Mouse (Mus musculus) hindbrain, embryonic 14.5 days (tissue): ENCODE measurements around the gene Denr. TPM values are rescaled to one million over a fixed set of nuclear protein-coding genes. Genes with fewer than 3 reads are reported as not detected.
A peak's percentile ranks its signal among the peaks of the same experiment; 100 is the strongest.

Source experiments
- ATAC-seq: fragments of 200-750 bp; cut with Nextera tagmentation; 2 replicates; pipeline ENCODE4 v1.8.0; 2017; ENCODE audit warnings: moderate number of reproducible peaks, mild to moderate bottlenecking, moderate TSS enrichment, moderate library complexity; ENCODE audit not compliant: low FRiP score
- DNase-seq: peaks from one replicate; pipeline ENCODE4 v3.0.0-alpha.2; 2015; ENCODE audit warnings: low spot score
- H3K27ac ChIP-seq: fragments of 300-500 bp; sonication (generic); 2 replicates; pipeline ENCODE4 v1.5.1; 2014; ENCODE audit warnings: mild to moderate bottlenecking, moderate library complexity
- H3K27me3 ChIP-seq: fragments of 300-500 bp; sonication (generic); 2 replicates; pipeline ENCODE4 v1.6.1; 2014; ENCODE audit warnings: mild to moderate bottlenecking, low read length, mixed read lengths; ENCODE audit not compliant: control insufficient read depth, insufficient read depth
- H3K36me3 ChIP-seq: fragments of 300-500 bp; sonication (generic); replicated peaks from 2 replicates; pipeline ENCODE4 v1.6.1; 2014; ENCODE audit not compliant: control insufficient read depth, insufficient read depth
- H3K4me1 ChIP-seq: fragments of 300-500 bp; sonication (generic); replicated peaks from 2 replicates; pipeline ENCODE4 v1.6.1; 2014; ENCODE audit warnings: antibody characterized with exemption, low read length, mixed read lengths; ENCODE audit not compliant: control insufficient read depth, insufficient read depth
- H3K4me2 ChIP-seq: fragments of 300-500 bp; sonication (generic); replicated peaks from 2 replicates; pipeline ENCODE4 v1.6.1; 2014; ENCODE audit warnings: mild to moderate bottlenecking, moderate library complexity
- H3K4me3 ChIP-seq: fragments of 300-500 bp; sonication (generic); replicated peaks from 2 replicates; pipeline ENCODE4 v1.5.1; 2014; ENCODE audit warnings: mild to moderate bottlenecking, low read length
- H3K9ac ChIP-seq: fragments of 300-500 bp; sonication (generic); 2 replicates; pipeline ENCODE4 v1.6.1; 2014
- H3K9me3 ChIP-seq: fragments of 300-500 bp; sonication (generic); 2 replicates; pipeline ENCODE4 v1.6.1; 2016; ENCODE audit warnings: low read length; ENCODE audit not compliant: control insufficient read depth
- WGBS: fragments of 180-500 bp; shearing (Covaris S2); extraction: QIAGEN DNeasy Blood & Tissue Kit; methylation state at CpG from one replicate; pipeline ENCODE4 v1.1.7; 2014; 5-methylcytosine and 5-hydroxymethylcytosine counted together
- polyA plus RNA-seq: library from polyadenylated mRNA; unstranded; fragments of >200 nt; fragmentation: Nextera tagmentation; extraction: Ambion mirVana; gene quantifications from 2 replicates; pipeline ENCODE4 v1.2.1, GENCODE M21; 2014

Gene Denr
- polyA plus RNA-seq, 1 experiment from 2014 or later: 111 TPM

GRCm38 (mm10) chr5:123932927-123933326 lies 26.0 kb downstream of the Denr start:
- ATAC-seq: no peak
- no peak overlapping the region for H3K4me3 ChIP-seq
- H3K4me2 ChIP-seq: no peak overlapping the region
- DNase-seq: no peak
- no peaks in the 10 kb centered on the region for H3K27me3 ChIP-seq
- peaks cover 13% of the 10 kb centered on the region for H3K36me3 ChIP-seq
- peaks cover 4% of the 10 kb centered on the region; the same call in 1 of the 2 replicates for H3K4me1 ChIP-seq
- no peaks in the 10 kb centered on the region for H3K9me3 ChIP-seq
- no peak overlapping the region for H3K27ac ChIP-seq
- H3K9ac ChIP-seq: no peak overlapping the region

- H3K4me1 ChIP-seq: peaks cover 4% of the 10 kb centered on the region; the same call in 1 of the 2 replicates
- H3K36me3 ChIP-seq: peaks cover 7% of the 10 kb centered on the region
- no peak overlapping the region for H3K9ac ChIP-seq
- ATAC-seq (no peak), DNase-seq (no peak)
- H3K4me2 ChIP-seq: no peak overlapping the region
- no peaks in the 10 kb centered on the region for H3K27me3 ChIP-seq
- 92% methylated on average over 12 of the region's 12 CpGs for WGBS
- H3K9me3 ChIP-seq: no peaks in the 10 kb centered on the region
- H3K4me3 ChIP-seq: no peak overlapping the region
- H3K27ac ChIP-seq: no peak overlapping the region
Observed at GRCm38 (mm10) chr5:123933556-123933955, 26.6 kb downstream of the Denr start.

GRCm38 (mm10) chr5:123933957-123934591 lies 27.1 kb downstream of the Denr start:
- Histone ChIP-seq H3K4me2 (no peak overlapping the region), H3K27ac (no peak overlapping the region), H3K9ac (no peak overlapping the region), H3K27me3 (no peaks in the 10 kb centered on the region), H3K4me3 (no peak overlapping the region), H3K36me3 (peaks cover 2% of the 10 kb centered on the region), H3K4me1 (peaks cover 4% of the 10 kb centered on the region; the same call in 1 of the 2 replicates), H3K9me3 (no peaks in the 10 kb centered on the region)
- ATAC-seq: no peak
- WGBS: 36% methylated on average over 18 of the region's 18 CpGs
- DNase-seq: no peak

- Histone ChIP-seq H3K9me3 (no peaks in the 10 kb centered on the region), H3K36me3 (no peaks in the 10 kb centered on the region)
- WGBS: 87% methylated on average over 5 of the region's 5 CpGs
Observed at GRCm38 (mm10) chr5:123935931-123936330, 29.0 kb downstream of the Denr start.

GRCm38 (mm10) chr5:123938479-123938878 lies 31.5 kb downstream of the Denr start:
- no peaks in the 10 kb centered on the region for H3K4me1 ChIP-seq
- H3K36me3 ChIP-seq: no peaks in the 10 kb centered on the region
- H3K27ac ChIP-seq: no peak overlapping the region
- no peaks in the 10 kb centered on the region for H3K9me3 ChIP-seq
- WGBS: 90% methylated on average over 5 of the region's 5 CpGs
- no peak overlapping the region for H3K9ac ChIP-seq
- ATAC-seq (no peak), DNase-seq (no peak)
- no peak overlapping the region for H3K4me2 ChIP-seq
- H3K27me3 ChIP-seq: no peaks in the 10 kb centered on the region
- H3K4me3 ChIP-seq: no peak overlapping the region

More at GRCm38 (mm10) chr5:123935931-123936330, 29.0 kb downstream of the Denr start:
- Histone ChIP-seq H3K27ac (no peak overlapping the region), H3K4me3 (no peak overlapping the region), H3K4me1 (peaks cover 4% of the 10 kb centered on the region; the same call in 1 of the 2 replicates), H3K27me3 (no peaks in the 10 kb centered on the region), H3K9ac (no peak overlapping the region), H3K4me2 (no peak overlapping the region)
- DNase-seq (no peak), ATAC-seq (no peak)

- Histone ChIP-seq H3K27ac (no peak overlapping the region), H3K4me1 (no peaks in the 10 kb centered on the region), H3K9ac (no peak overlapping the region), H3K9me3 (no peaks in the 10 kb centered on the region), H3K36me3 (no peaks in the 10 kb centered on the region), H3K4me2 (no peak overlapping the region), H3K4me3 (no peak overlapping the region), H3K27me3 (no peaks in the 10 kb centered on the region)
- no peak for DNase-seq
- no peak for ATAC-seq
- 71% methylated on average over 4 of the region's 4 CpGs for WGBS
Observed at GRCm38 (mm10) chr5:123946546-123946945, 39.6 kb downstream of the Denr start.

- no peak overlapping the region for H3K27ac ChIP-seq
- no peaks in the 10 kb centered on the region for H3K36me3 ChIP-seq
- no peaks in the 10 kb centered on the region for H3K27me3 ChIP-seq
- H3K9me3 ChIP-seq: no peaks in the 10 kb centered on the region
- H3K4me2 ChIP-seq: no peak overlapping the region
- no peak overlapping the region for H3K9ac ChIP-seq
- no peaks in the 10 kb centered on the region for H3K4me1 ChIP-seq
- DNase-seq: peak; percentile 88
- 51% methylated on average over 7 of the region's 7 CpGs for WGBS
- ATAC-seq: no peak
- H3K4me3 ChIP-seq: no peak overlapping the region
Observed at GRCm38 (mm10) chr5:123947041-123947761, 40.2 kb downstream of the Denr start.

GRCm38 (mm10) chr5:123952365-123953045 lies 45.5 kb downstream of the Denr start:
- H3K4me2 ChIP-seq: no peak overlapping the region
- ATAC-seq (no peak), DNase-seq (no peak)
- no peaks in the 10 kb centered on the region for H3K27me3 ChIP-seq
- no peaks in the 10 kb centered on the region for H3K4me1 ChIP-seq
- H3K27ac ChIP-seq: no peak overlapping the region
- no peaks in the 10 kb centered on the region for H3K9me3 ChIP-seq
- no peaks in the 10 kb centered on the region for H3K36me3 ChIP-seq
- WGBS: 65% methylated on average over 5 of the region's 5 CpGs
- H3K4me3 ChIP-seq: no peak overlapping the region
- no peak overlapping the region for H3K9ac ChIP-seq

- no peaks in the 10 kb centered on the region for H3K4me1 ChIP-seq
- H3K9me3 ChIP-seq: no peaks in the 10 kb centered on the region
- DNase-seq (no peak), ATAC-seq (no peak)
- 75% methylated on average over 8 of the region's 8 CpGs for WGBS
- H3K4me3 ChIP-seq: no peak overlapping the region
- H3K27ac ChIP-seq: no peak overlapping the region
- H3K27me3 ChIP-seq: no peaks in the 10 kb centered on the region
- no peak overlapping the region for H3K4me2 ChIP-seq
- H3K9ac ChIP-seq: no peak overlapping the region
- H3K36me3 ChIP-seq: no peaks in the 10 kb centered on the region
Observed at GRCm38 (mm10) chr5:123957213-123957612, 50.2 kb downstream of the Denr start.
